Mouse (Mus musculus) midbrain, embryonic 12.5 days (tissue): ENCODE data around the gene Sstr2. TPM values are rescaled to one million over a fixed set of nuclear protein-coding genes. Genes with fewer than 3 reads are reported as not detected.

Source experiments
- ATAC-seq: fragments of 200-750 bp; cut with Nextera tagmentation; 2 replicates; pipeline ENCODE4 v1.8.0; 2017; ENCODE audit warnings: low read depth, moderate TSS enrichment, moderate library complexity; ENCODE audit not compliant: low FRiP score
- H3K27ac ChIP-seq: fragments of 300-500 bp; sonication (generic); replicated peaks from 2 replicates; pipeline ENCODE4 v1.5.1; 2016; ENCODE audit warnings: mild to moderate bottlenecking
- H3K27me3 ChIP-seq: fragments of 300-500 bp; sonication (generic); 2 replicates; pipeline ENCODE4 v1.6.1; 2016; ENCODE audit warnings: mild to moderate bottlenecking
- H3K36me3 ChIP-seq: fragments of 300-500 bp; sonication (generic); 2 replicates; pipeline ENCODE4 v1.6.1; 2016
- H3K4me1 ChIP-seq: fragments of 300-500 bp; sonication (generic); 2 replicates; pipeline ENCODE4 v1.6.1; 2016
- H3K4me2 ChIP-seq: fragments of 300-500 bp; sonication (generic); replicated peaks from 2 replicates; pipeline ENCODE4 v1.6.1; 2016; ENCODE audit warnings: mild to moderate bottlenecking, moderate library complexity
- H3K4me3 ChIP-seq: fragments of 300-500 bp; sonication (generic); 2 replicates; pipeline ENCODE4 v1.5.1; 2016; ENCODE audit warnings: mild to moderate bottlenecking
- H3K9ac ChIP-seq: fragments of 300-500 bp; sonication (generic); replicated peaks from 2 replicates; pipeline ENCODE4 v1.6.1; 2016; ENCODE audit warnings: mild to moderate bottlenecking, moderate library complexity
- H3K9me3 ChIP-seq: fragments of 300-500 bp; sonication (generic); 2 replicates; pipeline ENCODE4 v1.6.1; 2016; ENCODE audit warnings: mild to moderate bottlenecking
- WGBS: fragments of 180-500 bp; shearing (Covaris S2); methylation state at CpG from one replicate; pipeline ENCODE4 v1.1.7; 2016; 5-methylcytosine and 5-hydroxymethylcytosine counted together
- polyA plus RNA-seq: library from polyadenylated mRNA; unstranded; fragments of >200 nt; fragmentation: Nextera tagmentation; extraction: Ambion mirVana; gene quantifications from 2 replicates; pipeline ENCODE4 v1.2.1, GENCODE M21; 2016

The Sstr2 gene
- polyA plus RNA-seq, 1 experiment from 2014 or later, result 13.0 TPM

DNA sequence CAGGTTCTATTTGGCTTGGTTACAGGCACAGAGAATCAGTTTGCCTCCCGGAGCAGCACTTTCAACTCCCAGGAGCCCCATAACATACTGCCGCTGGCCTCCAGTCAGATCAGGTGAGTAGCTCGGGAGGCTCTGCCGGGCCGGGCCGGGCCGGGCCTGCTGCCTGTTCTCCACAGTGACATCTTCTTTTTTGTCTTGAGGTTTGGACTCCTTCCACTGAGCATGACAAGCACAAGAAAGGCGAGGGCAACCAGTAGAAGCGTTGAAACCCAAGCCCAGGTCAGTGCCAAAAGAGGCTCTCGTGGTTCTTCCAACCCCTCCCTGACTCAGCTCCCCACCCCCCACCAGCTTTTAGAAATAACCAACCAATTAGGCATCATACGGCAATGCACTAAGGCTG lies 41.8 kb downstream of the Sstr2 start:
- H3K36me3 ChIP-seq, result peaks cover 83% of the 10 kb centered on the region
- no peak for ATAC-seq
- WGBS, result 93% methylated on average over 11 of the region's 11 CpGs
- H3K27ac ChIP-seq, result no peak overlapping the region
- H3K27me3 ChIP-seq, result no peaks in the 10 kb centered on the region
- no peaks in the 10 kb centered on the region for H3K9me3 ChIP-seq
- H3K4me2 ChIP-seq, result no peak overlapping the region
- no peak overlapping the region for H3K4me3 ChIP-seq
- no peaks in the 10 kb centered on the region for H3K4me1 ChIP-seq
- H3K9ac ChIP-seq, result no peak overlapping the region

DNA sequence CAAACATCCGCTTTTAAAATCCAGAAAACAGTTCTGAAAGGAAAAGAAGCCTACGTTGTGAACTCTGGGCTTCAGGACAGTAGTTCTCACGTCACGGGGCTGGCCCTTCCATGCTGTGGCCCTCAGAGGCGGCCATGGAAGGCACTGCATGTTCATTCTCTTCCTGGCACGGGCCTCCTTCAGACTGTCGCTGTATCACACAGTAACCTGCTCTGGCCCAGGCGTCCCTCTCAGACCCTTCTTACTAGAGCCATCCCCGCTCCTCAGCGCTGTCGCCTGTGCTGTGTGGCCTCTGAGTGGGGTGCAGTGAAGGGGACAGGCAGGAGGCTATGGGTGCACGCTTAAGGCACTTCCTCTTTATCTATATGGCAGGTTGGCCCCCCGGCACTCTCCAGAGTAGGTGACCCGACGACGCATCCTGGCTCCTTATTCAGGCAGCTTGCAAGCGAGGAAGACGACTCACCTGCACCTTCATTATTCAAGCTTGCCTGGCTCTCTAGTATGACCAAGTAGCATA lies 42.8 kb downstream of the Sstr2 start:
- H3K36me3 ChIP-seq, result peaks cover 73% of the 10 kb centered on the region
- H3K4me1 ChIP-seq, result no peaks in the 10 kb centered on the region
- ATAC-seq, result no peak
- no peak overlapping the region for H3K27ac ChIP-seq
- no peak overlapping the region for H3K9ac ChIP-seq
- no peak overlapping the region for H3K4me2 ChIP-seq
- no peaks in the 10 kb centered on the region for H3K27me3 ChIP-seq
- H3K4me3 ChIP-seq, result no peak overlapping the region
- H3K9me3 ChIP-seq, result no peaks in the 10 kb centered on the region
- WGBS, result 92% methylated on average over 18 of the region's 18 CpGs

DNA sequence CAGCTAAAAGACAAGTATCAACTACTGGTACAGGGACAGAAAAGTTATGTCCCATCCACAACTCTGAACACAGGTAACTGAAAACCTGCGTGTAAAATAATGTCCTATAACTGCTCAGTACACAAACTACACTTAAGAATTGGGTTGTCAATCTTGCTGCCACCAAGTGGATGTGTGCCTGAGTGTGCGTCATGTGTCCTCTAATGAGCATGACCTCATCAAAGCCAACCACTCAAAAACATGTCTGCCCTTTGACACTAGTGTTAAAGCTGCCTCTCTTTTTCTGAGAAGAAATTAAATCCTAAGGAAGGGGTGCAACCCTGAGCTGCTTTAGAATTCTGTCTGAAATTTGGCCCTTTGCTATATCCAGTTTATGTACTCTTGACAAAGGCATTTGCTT lies 45.1 kb downstream of the Sstr2 start:
- H3K4me3 ChIP-seq, result no peak overlapping the region
- peaks cover 56% of the 10 kb centered on the region for H3K36me3 ChIP-seq
- H3K9me3 ChIP-seq, result no peaks in the 10 kb centered on the region
- ATAC-seq, result no peak
- H3K4me2 ChIP-seq, result no peak overlapping the region
- no peak overlapping the region for H3K27ac ChIP-seq
- no peak overlapping the region for H3K9ac ChIP-seq
- H3K4me1 ChIP-seq, result no peaks in the 10 kb centered on the region
- WGBS, result 65% methylated on average over 2 of the region's 2 CpGs
- H3K27me3 ChIP-seq, result no peaks in the 10 kb centered on the region

DNA sequence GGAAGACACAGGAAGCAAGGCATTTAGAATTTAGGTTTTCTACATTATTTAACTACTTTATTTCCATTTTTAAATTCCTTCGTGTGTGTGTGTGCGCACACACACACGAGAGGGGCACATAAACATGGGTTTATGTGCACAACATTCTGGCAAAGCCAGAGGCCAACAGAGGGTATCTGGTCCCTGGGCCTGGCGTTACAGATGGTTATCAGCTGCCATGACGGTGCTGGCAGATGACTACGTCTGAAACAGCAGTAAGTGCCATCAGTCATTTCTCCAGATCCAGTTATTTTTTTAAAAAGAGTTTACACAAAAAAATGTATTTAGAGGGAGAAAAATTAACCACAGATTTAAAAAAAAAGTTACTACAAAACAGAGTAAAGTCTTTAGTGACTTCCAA lies 47.1 kb downstream of the Sstr2 start:
- ATAC-seq, result no peak
- no peak overlapping the region for H3K9ac ChIP-seq
- H3K4me1 ChIP-seq, result no peaks in the 10 kb centered on the region
- H3K27me3 ChIP-seq, result no peaks in the 10 kb centered on the region
- H3K36me3 ChIP-seq, result peaks cover 48% of the 10 kb centered on the region
- WGBS, result 89% methylated on average over 6 of the region's 6 CpGs
- no peak overlapping the region for H3K27ac ChIP-seq
- H3K4me2 ChIP-seq, result no peak overlapping the region
- H3K9me3 ChIP-seq, result no peaks in the 10 kb centered on the region
- H3K4me3 ChIP-seq, result no peak overlapping the region

DNA sequence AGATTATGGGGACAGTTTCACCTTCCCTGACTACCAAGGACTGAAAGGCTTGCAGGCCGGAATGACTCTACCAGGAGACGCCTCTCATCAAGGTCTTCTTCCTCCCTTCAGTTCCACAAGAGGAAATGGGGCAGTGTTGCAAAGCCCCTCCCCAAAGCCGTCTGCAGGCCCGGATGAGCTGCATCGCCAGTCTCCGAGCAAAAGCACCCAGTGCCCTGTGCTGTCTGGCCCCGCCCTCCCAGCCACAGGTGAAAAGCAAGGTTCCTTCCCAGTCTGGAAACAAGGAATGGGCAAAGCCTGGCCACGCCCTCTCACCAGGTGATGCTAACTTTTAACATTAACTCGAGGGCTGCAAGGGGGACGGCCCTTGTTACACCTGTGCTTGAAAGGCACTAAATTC lies 47.5 kb downstream of the Sstr2 start:
- no peak for ATAC-seq
- 68% methylated on average over 10 of the region's 10 CpGs for WGBS
- Histone ChIP-seq H3K36me3 (peaks cover 47% of the 10 kb centered on the region), H3K4me3 (no peak overlapping the region), H3K9me3 (no peaks in the 10 kb centered on the region), H3K27me3 (no peaks in the 10 kb centered on the region), H3K27ac (no peak overlapping the region), H3K4me1 (no peaks in the 10 kb centered on the region), H3K9ac (no peak overlapping the region), H3K4me2 (no peak overlapping the region)

DNA sequence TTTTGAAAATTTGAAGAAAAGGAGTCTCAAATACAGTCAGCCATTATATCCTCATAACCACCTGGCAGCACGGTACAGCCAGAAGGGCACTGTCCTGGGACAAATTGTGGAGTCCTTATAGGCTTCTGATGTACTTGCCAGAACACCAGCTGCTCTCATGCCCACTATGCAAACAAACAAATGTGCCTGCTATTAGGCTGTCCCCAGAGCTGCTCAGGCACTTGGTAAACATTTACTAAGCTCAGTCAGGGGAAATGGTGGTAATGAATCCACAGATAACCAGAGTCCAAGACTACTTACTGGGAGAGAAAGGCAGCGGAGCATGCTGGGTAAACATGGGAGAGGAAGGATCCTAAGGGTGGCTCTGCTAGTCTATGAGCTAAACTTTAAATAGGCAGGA lies 48.0 kb downstream of the Sstr2 start:
- Histone ChIP-seq H3K36me3 (peaks cover 47% of the 10 kb centered on the region), H3K4me3 (no peak overlapping the region), H3K27me3 (no peaks in the 10 kb centered on the region), H3K9ac (no peak overlapping the region), H3K27ac (no peak overlapping the region), H3K4me2 (no peak overlapping the region), H3K4me1 (no peaks in the 10 kb centered on the region), H3K9me3 (no peaks in the 10 kb centered on the region)
- no peak for ATAC-seq
- 82% methylated on average over 2 of the region's 2 CpGs for WGBS

DNA sequence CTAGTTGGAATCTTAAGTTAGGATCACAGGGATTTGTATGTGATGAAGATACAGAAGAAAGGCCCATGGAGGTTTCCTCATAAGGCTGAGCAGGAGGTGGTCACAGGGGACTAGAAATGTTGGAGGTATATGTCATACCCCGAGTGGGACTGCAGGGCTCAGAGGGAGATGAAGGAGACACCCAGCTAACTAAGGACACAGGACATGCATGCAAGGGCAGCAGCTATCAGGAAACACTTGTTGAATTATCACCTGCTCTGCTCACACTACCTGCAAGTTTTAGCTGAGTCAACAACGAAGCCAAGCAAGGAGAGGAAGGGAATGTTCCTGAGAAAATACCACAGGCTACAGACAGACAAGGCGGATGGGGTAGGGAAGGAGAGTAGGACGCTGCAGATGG lies 48.6 kb downstream of the Sstr2 start:
- no peaks in the 10 kb centered on the region for H3K27me3 ChIP-seq
- no peak overlapping the region for H3K27ac ChIP-seq
- no peak overlapping the region for H3K9ac ChIP-seq
- H3K4me3 ChIP-seq, result no peak overlapping the region
- no peak for ATAC-seq
- WGBS, result 91% methylated on average over 4 of the region's 4 CpGs
- no peaks in the 10 kb centered on the region for H3K4me1 ChIP-seq
- no peaks in the 10 kb centered on the region for H3K9me3 ChIP-seq
- H3K4me2 ChIP-seq, result no peak overlapping the region
- peaks cover 47% of the 10 kb centered on the region for H3K36me3 ChIP-seq

DNA sequence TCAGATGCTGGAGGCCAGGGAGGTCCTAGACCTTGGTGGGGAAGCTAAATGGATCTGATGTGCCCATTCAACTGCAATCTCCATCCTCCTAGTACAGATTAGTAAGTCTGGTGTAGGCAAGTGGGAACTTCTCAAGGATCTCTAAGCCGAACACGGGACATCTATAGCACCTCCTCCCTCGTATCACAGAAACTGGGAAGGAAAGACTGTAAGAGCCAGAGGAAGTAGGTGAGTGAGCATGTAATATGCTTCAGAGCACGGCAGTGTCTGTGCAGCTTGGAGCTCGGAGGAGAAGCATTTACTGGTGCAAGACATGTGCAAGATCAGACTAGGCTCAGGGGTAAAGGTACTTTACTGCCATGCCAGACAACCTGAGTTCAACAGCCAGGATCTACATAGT lies 49.7 kb downstream of the Sstr2 start:
- Histone ChIP-seq H3K27ac (no peak overlapping the region), H3K27me3 (no peaks in the 10 kb centered on the region), H3K36me3 (peaks cover 48% of the 10 kb centered on the region), H3K4me3 (no peak overlapping the region), H3K4me2 (no peak overlapping the region), H3K4me1 (no peaks in the 10 kb centered on the region), H3K9me3 (no peaks in the 10 kb centered on the region), H3K9ac (no peak overlapping the region)
- no peak for ATAC-seq
- WGBS, result 95% methylated on average over 5 of the region's 5 CpGs

DNA sequence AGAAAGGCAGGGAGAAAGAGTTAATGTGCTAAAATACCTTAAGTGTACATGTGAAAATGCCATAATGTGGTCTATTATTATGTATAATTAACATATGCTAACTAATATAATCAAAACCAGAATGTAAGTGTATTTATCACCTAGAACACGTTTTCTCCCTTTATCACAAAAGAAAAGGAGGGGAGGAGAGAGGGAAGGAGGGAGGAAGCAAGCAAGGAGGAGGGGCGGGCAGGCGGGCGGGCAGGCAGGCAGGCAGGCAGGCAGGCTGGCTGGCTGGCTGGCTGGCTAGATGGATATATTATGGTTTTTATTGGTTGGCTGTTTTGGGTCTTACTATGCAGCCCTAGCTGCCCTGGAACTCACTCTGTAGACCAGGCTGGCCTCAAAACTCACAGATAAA lies 50.6 kb downstream of the Sstr2 start:
- Histone ChIP-seq H3K9ac (no peak overlapping the region), H3K4me3 (no peak overlapping the region), H3K4me1 (no peaks in the 10 kb centered on the region), H3K36me3 (peaks cover 43% of the 10 kb centered on the region), H3K9me3 (no peaks in the 10 kb centered on the region), H3K27ac (no peak overlapping the region), H3K27me3 (no peaks in the 10 kb centered on the region), H3K4me2 (no peak overlapping the region)
- WGBS, result 94% methylated on average over 4 of the region's 4 CpGs
- ATAC-seq, result no peak

DNA sequence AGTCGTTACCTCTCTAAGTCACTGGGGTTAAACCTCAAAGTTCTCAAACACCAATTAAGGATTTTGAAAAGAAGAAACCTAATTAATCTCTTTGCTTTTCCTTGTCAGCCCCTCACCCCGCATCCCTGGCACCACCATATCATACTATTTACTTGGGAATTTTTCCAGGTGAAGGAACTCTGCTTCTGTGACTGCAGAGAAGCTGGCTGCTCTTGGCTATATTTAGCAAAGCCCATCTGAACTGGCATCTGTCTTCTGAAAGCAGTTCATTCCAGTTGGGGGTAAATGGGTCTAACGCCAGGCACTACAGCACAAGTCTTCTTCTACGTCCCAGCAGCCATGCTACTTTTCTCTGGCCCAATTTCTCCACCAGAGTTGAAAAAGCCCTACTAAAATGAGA lies 54.5 kb downstream of the Sstr2 start:
- Histone ChIP-seq H3K4me2 (no peak overlapping the region), H3K4me3 (no peak overlapping the region), H3K27ac (no peak overlapping the region), H3K27me3 (no peaks in the 10 kb centered on the region), H3K9ac (no peak overlapping the region), H3K9me3 (no peaks in the 10 kb centered on the region), H3K36me3 (peaks cover 55% of the 10 kb centered on the region), H3K4me1 (peaks cover 5% of the 10 kb centered on the region; the same call in 1 of the 2 replicates)
- WGBS, result 95% methylated on average over 4 of the region's 4 CpGs
- ATAC-seq, result no peak

DNA sequence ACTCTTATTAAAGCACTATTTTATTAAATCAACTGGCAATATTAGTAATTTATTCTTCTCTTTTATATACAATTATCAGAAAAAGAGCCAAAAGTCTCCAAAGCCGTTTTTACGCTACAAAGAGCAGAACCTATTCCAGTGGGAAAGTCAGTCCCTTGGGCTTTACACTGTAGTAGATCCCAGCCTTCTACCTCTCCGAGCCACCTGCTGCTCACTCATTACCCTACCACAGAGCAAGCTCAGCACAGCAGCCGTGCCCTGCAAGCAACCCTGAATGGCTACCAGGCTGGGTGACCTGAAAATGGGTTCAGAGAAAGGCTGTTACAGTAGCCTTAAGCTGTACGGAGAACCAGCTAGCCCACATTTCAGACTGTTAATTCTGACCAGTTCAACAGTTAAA lies 55.5 kb downstream of the Sstr2 start:
- Histone ChIP-seq H3K4me3 (no peak overlapping the region), H3K27me3 (no peaks in the 10 kb centered on the region), H3K4me1 (peaks cover 5% of the 10 kb centered on the region; the same call in 1 of the 2 replicates), H3K36me3 (peaks cover 47% of the 10 kb centered on the region), H3K4me2 (no peak overlapping the region), H3K27ac (no peak overlapping the region), H3K9me3 (no peaks in the 10 kb centered on the region), H3K9ac (no peak overlapping the region)
- 90% methylated on average over 5 of the region's 5 CpGs for WGBS
- no peak for ATAC-seq
